Mouse (Mus musculus): ENCODE results near the gene Esyt1.
"Not testable (repeated sequence)": the region's sequence is repeated elsewhere in the genome, so short reads cannot be mapped to it uniquely, and the experiment has no call there.

Esyt1 gene

GRCm38 (mm10) chr10:128525671-128526308, at the start of gene Esyt1:
Gene Esyt1, minus strand, starts transcription at chr10:128525871.
- DNase-seq (ENCODE audit: low spot score in 2 of 2) = peak; percentile 95 to 97

- no peak for DNase-seq (ENCODE audit: low spot score in 2 of 2)
Measured at GRCm38 (mm10) chr10:128575063-128575462, 49.4 kb upstream of the Esyt1 start.

GRCm38 (mm10) chr10:128565788-128566531, 40.3 kb upstream of the Esyt1 start, which contains the start of gene Pa2g4:
Gene Pa2g4, minus strand, starts transcription at chr10:128565987.
- DNase-seq (ENCODE audit: low spot score in 2 of 2) = peak; percentile 99

- peak in 1 of 2 experiments; percentile 55 for DNase-seq (ENCODE audit: low spot score in 2 of 2)
Measured at GRCm38 (mm10) chr10:128565206-128565787, 39.6 kb upstream of the Esyt1 start.

GRCm38 (mm10) chr10:128563544-128563943, 37.9 kb upstream of the Esyt1 start:
- DNase-seq (ENCODE audit: low spot score in 2 of 2) = no peak

- no peak for DNase-seq (ENCODE audit: low spot score in 2 of 2)
Measured at GRCm38 (mm10) chr10:128556963-128557362, 31.3 kb upstream of the Esyt1 start.

GRCm38 (mm10) chr10:128556286-128556685, 30.6 kb upstream of the Esyt1 start:
- no peak for DNase-seq (ENCODE audit: low spot score in 2 of 2)

GRCm38 (mm10) chr10:128555567-128555966, 29.9 kb upstream of the Esyt1 start:
- DNase-seq (ENCODE audit: low spot score in 2 of 2) = not testable (repeated sequence)

- not testable (repeated sequence) for DNase-seq (ENCODE audit: low spot score in 2 of 2)
Measured at GRCm38 (mm10) chr10:128550144-128550823, 24.6 kb upstream of the Esyt1 start.

GRCm38 (mm10) chr10:128549682-128550057, 24.0 kb upstream of the Esyt1 start:
- DNase-seq (ENCODE audit: low spot score in 2 of 2) = peak; percentile 50 to 62

- peak; percentile 96 to 97 for DNase-seq (ENCODE audit: low spot score in 2 of 2)
Measured at GRCm38 (mm10) chr10:128548947-128549681, 23.4 kb upstream of the Esyt1 start, which contains the start of gene Rpl41. Gene Rpl41, minus strand, starts transcription at chr10:128549305.

GRCm38 (mm10) chr10:128548051-128548791, 22.6 kb upstream of the Esyt1 start:
- peak in 1 of 2 experiments; percentile 44 for DNase-seq (ENCODE audit: low spot score in 2 of 2)

- peak; percentile 96 to 98 for DNase-seq (ENCODE audit: low spot score in 2 of 2)
Measured at GRCm38 (mm10) chr10:128547361-128548032, 21.8 kb upstream of the Esyt1 start, which contains the start of gene Zc3h10. Gene Zc3h10, minus strand, starts transcription at chr10:128547774.

GRCm38 (mm10) chr10:128546787-128547186, 21.1 kb upstream of the Esyt1 start:
- no peak for DNase-seq (ENCODE audit: low spot score in 2 of 2)

- DNase-seq (ENCODE audit: low spot score in 2 of 2) = no peak
Measured at GRCm38 (mm10) chr10:128546361-128546760, 20.7 kb upstream of the Esyt1 start.

GRCm38 (mm10) chr10:128545570-128545898, 19.9 kb upstream of the Esyt1 start:
- no peak for DNase-seq (ENCODE audit: low spot score in 2 of 2)

- peak in 1 of 2 experiments; percentile 43 for DNase-seq (ENCODE audit: low spot score in 2 of 2)
Measured at GRCm38 (mm10) chr10:128544674-128545569, 19.3 kb upstream of the Esyt1 start.

- DNase-seq (ENCODE audit: low spot score in 2 of 2) = no peak
Measured at GRCm38 (mm10) chr10:128544151-128544657, 18.5 kb upstream of the Esyt1 start.

GRCm38 (mm10) chr10:128543100-128543499, 17.4 kb upstream of the Esyt1 start:
- peak in 1 of 2 experiments; percentile 54 for DNase-seq (ENCODE audit: low spot score in 2 of 2)

Data from right cerebral cortex, postnatal 10 days (tissue).